Mouse (Mus musculus) liver, postnatal 0 days (tissue): ENCODE measurements around the gene Pitpnm1. TPM values are rescaled to one million over a fixed set of nuclear protein-coding genes. Genes with fewer than 3 reads are reported as not detected.
A peak's percentile ranks its signal among the peaks of the same experiment; 100 is the strongest.
"Not testable (repeated sequence)": the region's sequence is repeated elsewhere in the genome, so short reads cannot be mapped to it uniquely, and the experiment has no call there.

Experiments used
- ATAC-seq: fragments of 200-750 bp; cut with Nextera tagmentation; 2 replicates; pipeline ENCODE4 v1.8.0; 2017; ENCODE audit warnings: mild to moderate bottlenecking, moderate library complexity
- DNase-seq: peaks from one replicate; pipeline ENCODE4 v3.0.0-alpha.2; 2016
- H3K27ac ChIP-seq: fragments of 300-500 bp; sonication (generic); 2 replicates; pipeline ENCODE4 v1.5.1; 2014; ENCODE audit warnings: antibody characterized with exemption, moderate library complexity, mild to moderate bottlenecking, low read depth
- H3K27me3 ChIP-seq: fragments of 300-500 bp; sonication (generic); 2 replicates; pipeline ENCODE4 v1.6.1; 2014; ENCODE audit warnings: low read length, control low read depth, mixed read lengths; ENCODE audit not compliant: insufficient read depth
- H3K36me3 ChIP-seq: fragments of 300-500 bp; sonication (generic); replicated peaks from 2 replicates; pipeline ENCODE4 v1.6.1; 2014; ENCODE audit warnings: mild to moderate bottlenecking, control low read depth, low read length, moderate library complexity, mixed read lengths; ENCODE audit not compliant: insufficient read depth
- H3K4me1 ChIP-seq: fragments of 300-500 bp; sonication (generic); 2 replicates; pipeline ENCODE4 v1.6.1; 2014; ENCODE audit warnings: antibody characterized with exemption, mild to moderate bottlenecking, control low read depth; ENCODE audit not compliant: insufficient read depth
- H3K4me2 ChIP-seq: fragments of 300-500 bp; sonication (generic); 2 replicates; pipeline ENCODE4 v1.6.1; 2014; ENCODE audit warnings: low read depth, mild to moderate bottlenecking, low read length, moderate library complexity, mixed read lengths
- H3K4me3 ChIP-seq: fragments of 300-500 bp; sonication (generic); 2 replicates; pipeline ENCODE4 v1.5.1; 2014; ENCODE audit warnings: low read depth, low read length
- H3K9ac ChIP-seq: fragments of 300-500 bp; sonication (generic); replicated peaks from 2 replicates; pipeline ENCODE4 v1.6.1; 2014; ENCODE audit warnings: mild to moderate bottlenecking, moderate library complexity
- H3K9me3 ChIP-seq: fragments of 300-500 bp; sonication (generic); 2 replicates; pipeline ENCODE4 v1.6.1; 2016; ENCODE audit warnings: mild to moderate bottlenecking, control low read depth, low read length, mixed read lengths
- CTCF ChIP-seq: sonication (generic); IDR thresholded peaks from 2 replicates; pipeline ENCODE4 v1.5.1; 2016; ENCODE audit warnings: antibody characterized with exemption, low read depth
- EP300 ChIP-seq: IDR thresholded peaks from 2 replicates; pipeline ENCODE4 v1.6.1; 2016; ENCODE audit warnings: antibody characterized with exemption, low read depth, mild to moderate bottlenecking
- WGBS: fragments of 180-500 bp; shearing (Covaris S2); extraction: QIAGEN DNeasy Blood & Tissue Kit; methylation state at CpG from one replicate; pipeline ENCODE4 v1.1.7; 2014; ENCODE audit not compliant: insufficient replicate concordance; 5-methylcytosine and 5-hydroxymethylcytosine counted together
- polyA plus RNA-seq: library from polyadenylated mRNA; unstranded; fragments of >200 nt; fragmentation: Nextera tagmentation; extraction: Ambion mirVana; gene quantifications from 2 replicates; pipeline ENCODE4 v1.2.1, GENCODE M21; 2015

Pitpnm1 gene
- polyA plus RNA-seq, 1 experiment from 2014 or later: 7.4 TPM

GRCm38 (mm10) chr19:4117006-4117405 is 17.2 kb downstream of the Pitpnm1 start:
- H3K4me3 ChIP-seq: no peak overlapping the region
- WGBS: 90% methylated on average over 7 of the region's 7 CpGs
- no peaks in the 10 kb centered on the region for H3K27me3 ChIP-seq
- no peak for TF ChIP-seq CTCF
- H3K27ac ChIP-seq: no peak overlapping the region
- no peaks in the 10 kb centered on the region for H3K9me3 ChIP-seq
- no peak overlapping the region for H3K9ac ChIP-seq
- ATAC-seq: no peak
- no peak for DNase-seq
- H3K36me3 ChIP-seq: peaks cover 54% of the 10 kb centered on the region
- peaks cover 47% of the 10 kb centered on the region for H3K4me1 ChIP-seq
- H3K4me2 ChIP-seq: no peak overlapping the region

- WGBS: 93% methylated on average over 2 of the region's 2 CpGs
- H3K27me3 ChIP-seq: no peaks in the 10 kb centered on the region
- TF ChIP-seq CTCF (no peak), EP300 (no peak)
- DNase-seq (no peak), ATAC-seq (no peak)
- no peak overlapping the region for H3K4me3 ChIP-seq
- peaks cover 44% of the 10 kb centered on the region for H3K36me3 ChIP-seq
- H3K4me2 ChIP-seq: no peak overlapping the region
- peaks cover 41% of the 10 kb centered on the region for H3K4me1 ChIP-seq
- no peak overlapping the region for H3K27ac ChIP-seq
- H3K9ac ChIP-seq: no peak overlapping the region
- H3K9me3 ChIP-seq: no peaks in the 10 kb centered on the region
Observed at GRCm38 (mm10) chr19:4118350-4118749, 18.6 kb downstream of the Pitpnm1 start.

- H3K9me3 ChIP-seq: no peaks in the 10 kb centered on the region
- no peak for DNase-seq
- peaks cover 38% of the 10 kb centered on the region for H3K4me1 ChIP-seq
- H3K27ac ChIP-seq: no peak overlapping the region
- peaks cover 34% of the 10 kb centered on the region for H3K36me3 ChIP-seq
- no peaks in the 10 kb centered on the region for H3K27me3 ChIP-seq
- no peak for TF ChIP-seq CTCF
- TF ChIP-seq EP300: no peak
- no peak overlapping the region for H3K9ac ChIP-seq
- no peak for ATAC-seq
- no peak overlapping the region for H3K4me3 ChIP-seq
- 64% methylated on average over 6 of the region's 6 CpGs for WGBS
- H3K4me2 ChIP-seq: peak overlapping the region; percentile 64; the same call in 1 of the 2 replicates
Observed at GRCm38 (mm10) chr19:4119716-4120487, 20.1 kb downstream of the Pitpnm1 start.

- Histone ChIP-seq H3K27me3 (no peaks in the 10 kb centered on the region), H3K4me1 (peaks cover 41% of the 10 kb centered on the region), H3K36me3 (peaks cover 28% of the 10 kb centered on the region), H3K4me2 (peak overlapping the region; percentile 64), H3K9me3 (no peaks in the 10 kb centered on the region), H3K4me3 (peak overlapping the region; percentile 31; the same call in 1 of the 2 replicates), H3K27ac (no peak overlapping the region), H3K9ac (no peak overlapping the region)
- WGBS: 86% methylated on average over 2 of the region's 2 CpGs
- no peak for TF ChIP-seq CTCF
- TF ChIP-seq EP300: no peak
- DNase-seq (no peak), ATAC-seq (no peak)
Observed at GRCm38 (mm10) chr19:4120496-4120895, 20.7 kb downstream of the Pitpnm1 start.

GRCm38 (mm10) chr19:4121097-4121805 is 21.5 kb downstream of the Pitpnm1 start:
- DNase-seq (peak; percentile 97), ATAC-seq (peak; percentile 73)
- WGBS: 3% methylated on average over 38 of the region's 38 CpGs
- Histone ChIP-seq H3K9ac (0 out of 2 replicates have a peak overlapping the region, but pooled peaks have one; percentile 1), H3K4me1 (peaks cover 41% of the 10 kb centered on the region), H3K4me3 (peak overlapping the region; percentile 31), H3K36me3 (peaks cover 20% of the 10 kb centered on the region), H3K4me2 (peak overlapping the region; percentile 64), H3K27me3 (no peaks in the 10 kb centered on the region), H3K27ac (peak overlapping the region; percentile 78), H3K9me3 (no peaks in the 10 kb centered on the region)
- TF ChIP-seq CTCF (no peak), EP300 (peak; percentile 57; the same call in 1 of the 2 replicates)

- Histone ChIP-seq H3K4me1 (peaks cover 47% of the 10 kb centered on the region), H3K36me3 (peaks cover 15% of the 10 kb centered on the region), H3K4me2 (peak overlapping the region; percentile 47), H3K27ac (peak overlapping the region; percentile 78)
- DNase-seq, H3K27me3 ChIP-seq, H3K9ac ChIP-seq, H3K9me3 ChIP-seq, H3K4me3 ChIP-seq, ATAC-seq: not testable (repeated sequence)
- WGBS: 36% methylated on average over 6 of the region's 6 CpGs
Observed at GRCm38 (mm10) chr19:4121896-4122295, 22.1 kb downstream of the Pitpnm1 start.
